Mouse (Mus musculus): ENCODE results near the gene Aim2.
A peak's percentile ranks its signal among the peaks of the same experiment; 100 is the strongest.

Aim2 gene

GRCm38 (mm10) chr1:173389901-173390401 lies 39.3 kb downstream of the Aim2 start:
- peak; percentile 58 for DNase-seq (ENCODE audit: low read depth, low spot score)

- no peak for DNase-seq (ENCODE audit: low read depth, low spot score)
These were observed 41.1 kb downstream of the Aim2 start for GRCm38 (mm10) chr1:173391754-173392153.

DNA sequence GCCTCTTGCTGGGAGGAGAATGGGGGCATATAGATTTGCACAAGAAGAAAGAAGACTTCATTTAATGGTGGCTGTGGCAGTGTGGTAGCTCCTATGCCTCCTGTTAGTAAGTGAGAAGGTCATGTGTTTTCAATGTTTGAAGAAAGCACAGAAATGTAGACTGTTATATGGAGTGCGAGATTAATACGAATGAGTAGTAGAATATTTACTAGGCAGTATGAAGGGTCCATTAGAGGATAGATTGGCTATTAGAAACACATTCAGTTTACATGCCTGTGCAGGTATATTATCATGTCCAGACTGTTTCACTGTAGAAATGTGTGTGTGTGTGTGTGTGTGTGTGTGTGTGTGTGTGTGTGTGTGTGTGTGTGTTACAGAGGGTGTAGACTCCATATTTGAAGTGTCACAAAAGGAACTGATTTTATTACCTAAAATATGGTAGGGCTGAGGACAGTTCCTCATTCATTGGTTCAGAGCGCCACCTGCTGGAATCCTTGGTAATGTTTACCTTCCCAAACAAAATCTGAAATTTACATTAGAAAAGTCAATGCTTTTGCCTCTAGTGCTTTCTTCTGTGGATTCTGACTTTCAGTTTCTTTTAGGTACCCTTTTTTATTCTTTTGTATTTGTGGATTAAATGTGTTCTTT lies 47.8 kb downstream of the Aim2 start:
- DNase-seq (ENCODE audit: low read depth, low spot score) = peak; percentile 63

DNA sequence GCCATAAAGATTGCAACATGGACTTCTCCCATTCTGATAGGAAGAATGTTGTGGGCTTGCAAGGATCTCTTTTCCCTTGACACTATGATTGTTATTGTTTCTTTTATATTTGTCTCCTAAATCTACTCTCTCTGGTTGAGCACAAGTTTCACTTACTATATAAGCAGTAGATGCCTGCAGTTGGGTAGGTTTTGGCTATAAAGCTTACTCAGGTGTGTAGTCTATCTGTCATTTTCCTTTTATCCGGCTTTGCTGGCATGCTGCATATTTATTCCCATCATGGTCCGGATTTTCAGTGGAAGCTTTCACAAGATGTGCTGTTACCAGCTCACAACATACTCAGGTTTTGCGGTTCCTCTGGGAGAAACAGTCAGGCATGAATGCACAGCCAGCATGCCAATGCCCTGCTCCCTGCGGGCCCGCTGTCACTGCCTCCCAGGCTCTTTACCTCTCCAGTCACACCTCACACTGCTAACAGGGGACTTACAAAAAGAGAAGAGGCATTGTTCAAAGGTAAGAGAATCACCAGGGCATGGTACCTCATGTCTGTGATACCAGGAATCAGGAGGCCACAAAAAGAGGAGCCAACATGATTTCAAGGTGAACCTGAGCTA lies 54.1 kb downstream of the Aim2 start:
- DNase-seq (ENCODE audit: low read depth, low spot score) = no peak

DNA sequence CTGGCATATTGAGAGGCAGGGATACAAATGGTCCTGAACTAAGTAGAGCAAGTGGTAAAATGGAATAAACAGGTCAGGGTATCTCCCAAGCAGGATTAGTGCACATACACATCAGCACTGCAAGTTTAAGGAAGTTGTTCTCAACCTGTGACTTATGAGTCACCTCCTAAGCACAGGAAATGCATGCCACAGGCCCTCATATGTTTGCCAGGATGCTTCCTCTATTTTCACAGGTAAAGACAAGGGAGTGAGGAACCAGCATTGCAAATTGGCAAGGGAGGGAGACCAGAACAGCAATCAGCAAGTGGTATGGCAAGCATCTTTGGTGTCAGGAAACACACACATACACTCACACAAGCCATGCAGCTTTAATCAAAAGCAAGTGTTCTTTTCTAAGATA lies 58.4 kb downstream of the Aim2 start:
- DNase-seq (ENCODE audit: low read depth, low spot score) = no peak

DNA sequence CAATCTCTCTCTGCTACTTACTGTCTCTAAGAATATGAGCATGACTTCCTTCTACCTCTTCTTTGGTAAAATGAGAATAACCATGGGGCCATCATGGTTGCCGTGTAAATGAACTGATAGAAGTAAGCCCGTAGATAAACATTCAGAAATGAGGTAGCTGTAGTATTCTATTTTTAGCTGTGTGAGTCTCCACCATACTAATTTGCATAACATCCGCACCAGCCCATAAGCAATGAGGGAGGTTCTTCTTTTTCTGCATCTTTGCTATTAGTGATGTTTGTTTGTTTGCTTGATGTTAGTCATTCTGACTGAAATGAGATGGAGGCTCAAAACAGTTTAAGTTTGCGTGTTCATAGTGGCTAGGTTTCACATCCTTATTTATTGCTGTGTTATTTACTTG lies 61.2 kb downstream of the Aim2 start:
- no peak for DNase-seq (ENCODE audit: low read depth, low spot score)

GRCm38 (mm10) chr1:173414631-173415030 lies 64.0 kb downstream of the Aim2 start:
- DNase-seq (ENCODE audit: low read depth, low spot score) = no peak

DNA sequence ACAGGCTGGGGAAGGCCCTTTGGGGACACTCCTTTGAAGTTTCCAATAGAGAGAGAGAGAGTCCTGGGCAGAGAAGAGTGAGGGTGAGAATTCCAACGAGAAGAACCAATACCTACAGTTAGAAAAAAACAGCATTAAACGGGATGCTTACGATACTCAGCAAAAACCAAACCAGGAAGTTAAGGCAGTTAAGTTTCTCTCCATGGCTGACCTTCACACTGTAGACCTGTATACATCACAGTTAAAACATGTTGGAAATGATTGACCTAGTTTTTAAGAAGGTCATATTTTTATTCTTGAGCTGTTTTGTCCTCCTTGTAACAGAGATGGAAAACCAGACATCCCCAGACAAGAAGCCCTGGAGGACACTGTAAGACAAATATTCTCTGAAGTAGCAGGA lies 67.8 kb downstream of the Aim2 start:
- no peak for DNase-seq (ENCODE audit: low read depth, low spot score)

- no peak for DNase-seq (ENCODE audit: low read depth, low spot score)
These were observed 68.4 kb downstream of the Aim2 start for GRCm38 (mm10) chr1:173418936-173419621.

DNA sequence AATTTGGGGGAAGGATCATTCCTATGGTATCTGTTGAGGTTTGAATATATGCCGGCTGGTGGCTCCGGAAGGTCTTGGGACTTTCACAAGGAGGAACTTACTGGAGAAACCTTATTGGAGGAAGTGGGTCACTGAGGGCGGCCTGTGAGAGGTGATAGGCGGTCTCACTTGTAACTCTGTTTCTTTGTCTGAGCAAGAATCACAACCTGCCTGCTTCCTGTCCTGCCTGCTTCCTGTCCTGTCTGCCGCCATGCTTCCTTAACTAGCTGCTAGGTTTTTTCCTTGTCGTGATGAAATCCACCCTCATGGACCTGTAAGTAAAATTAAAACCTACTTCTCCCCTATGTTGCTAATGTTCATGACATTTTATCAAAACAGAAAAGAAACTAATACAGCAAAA lies 69.7 kb downstream of the Aim2 start:
- DNase-seq (ENCODE audit: low read depth, low spot score) = no peak

GRCm38 (mm10) chr1:173426345-173426744 lies 75.7 kb downstream of the Aim2 start:
- DNase-seq (ENCODE audit: low read depth, low spot score) = no peak

DNA sequence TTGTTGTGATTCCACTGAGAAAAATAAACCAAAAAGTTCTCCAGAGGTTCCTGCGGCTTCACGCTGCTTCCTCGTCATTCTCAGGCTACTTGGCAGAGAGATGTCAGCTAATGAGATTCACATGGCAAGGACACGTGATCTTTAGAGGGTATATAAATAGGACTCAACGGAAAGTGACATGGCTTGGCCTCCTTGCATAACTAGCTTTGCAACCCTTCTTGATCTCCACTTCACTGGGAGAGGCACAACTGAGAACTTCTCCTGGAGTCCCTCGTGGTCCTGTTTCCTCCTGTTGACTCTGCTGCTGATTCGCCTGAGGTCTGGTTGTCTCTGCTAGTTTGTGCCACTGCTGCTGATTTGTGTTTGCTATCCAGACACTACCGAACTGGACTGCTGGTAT lies 76.7 kb downstream of the Aim2 start:
- no peak for DNase-seq (ENCODE audit: low read depth, low spot score)

DNA sequence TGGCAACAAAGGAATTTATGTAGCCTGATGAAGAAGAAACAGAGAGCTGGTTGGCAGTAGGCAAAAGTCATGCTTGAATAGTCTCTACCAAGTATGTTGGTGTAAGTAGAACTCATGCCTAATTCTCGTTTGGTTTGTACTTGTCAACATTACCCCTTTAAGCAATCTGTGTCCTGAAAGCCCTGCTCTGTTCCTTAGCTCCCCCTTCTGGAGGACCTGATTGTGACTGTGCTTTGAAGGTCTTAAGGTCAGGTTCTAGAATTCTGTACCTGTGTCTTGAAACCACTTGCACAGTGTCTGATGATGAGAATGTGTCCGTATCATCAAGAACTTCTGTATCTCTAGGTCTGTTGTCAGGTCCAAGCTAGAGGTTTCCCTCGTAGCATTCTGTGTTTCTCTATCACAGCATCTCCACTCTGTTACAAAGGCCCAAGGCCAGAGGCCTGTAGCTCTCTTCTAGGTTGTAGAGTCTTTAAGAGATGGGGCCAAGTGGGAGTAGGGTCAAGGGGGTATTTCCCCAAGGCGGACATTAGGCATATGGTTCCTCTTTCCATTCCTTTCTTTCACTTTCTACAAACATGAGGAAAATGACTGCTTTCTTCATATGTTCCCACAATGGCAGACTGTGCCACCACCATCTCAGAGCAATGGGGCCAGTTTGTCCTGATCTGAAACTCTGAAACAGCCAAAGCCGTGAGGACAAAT lies 79.5 kb downstream of the Aim2 start:
- DNase-seq (ENCODE audit: low read depth, low spot score) = no peak

- DNase-seq (ENCODE audit: low read depth, low spot score) = no peak
These were observed 81.7 kb downstream of the Aim2 start for GRCm38 (mm10) chr1:173432411-173432810.

- no peak for DNase-seq (ENCODE audit: low read depth, low spot score)
These were observed 86.7 kb downstream of the Aim2 start for GRCm38 (mm10) chr1:173437161-173437953.

GRCm38 (mm10) chr1:173440681-173441080 lies 90.0 kb downstream of the Aim2 start:
- no peak for DNase-seq (ENCODE audit: low read depth, low spot score)

DNA sequence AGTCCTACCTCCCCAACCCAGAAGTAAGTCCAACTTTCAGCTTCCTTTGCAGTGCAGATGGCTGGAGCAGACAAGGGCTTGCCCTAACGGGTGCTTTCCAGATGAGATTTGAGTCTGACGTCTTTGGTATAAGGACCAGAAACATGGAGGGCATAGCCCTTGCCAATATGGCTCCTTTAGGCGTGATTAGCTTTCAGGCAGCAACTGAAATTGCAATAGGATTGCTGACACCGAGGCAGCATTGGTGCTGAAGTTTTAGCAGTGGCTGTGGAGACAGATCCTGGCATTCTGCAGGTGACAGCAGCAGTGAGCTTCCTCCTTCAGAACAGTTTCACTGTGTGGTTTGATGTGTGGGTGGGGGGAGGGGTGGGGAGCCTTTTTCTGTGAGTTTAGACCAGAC lies 90.5 kb downstream of the Aim2 start:
- no peak for DNase-seq (ENCODE audit: low read depth, low spot score)

- no peak for DNase-seq (ENCODE audit: low read depth, low spot score)
These were observed 92.4 kb downstream of the Aim2 start for GRCm38 (mm10) chr1:173443061-173443460.

- DNase-seq (ENCODE audit: low read depth, low spot score) = no peak
These were observed 96.4 kb downstream of the Aim2 start for GRCm38 (mm10) chr1:173447067-173447466.

GRCm38 (mm10) chr1:173450621-173451020 lies 99.9 kb downstream of the Aim2 start:
- no peak for DNase-seq (ENCODE audit: low read depth, low spot score)

DNA sequence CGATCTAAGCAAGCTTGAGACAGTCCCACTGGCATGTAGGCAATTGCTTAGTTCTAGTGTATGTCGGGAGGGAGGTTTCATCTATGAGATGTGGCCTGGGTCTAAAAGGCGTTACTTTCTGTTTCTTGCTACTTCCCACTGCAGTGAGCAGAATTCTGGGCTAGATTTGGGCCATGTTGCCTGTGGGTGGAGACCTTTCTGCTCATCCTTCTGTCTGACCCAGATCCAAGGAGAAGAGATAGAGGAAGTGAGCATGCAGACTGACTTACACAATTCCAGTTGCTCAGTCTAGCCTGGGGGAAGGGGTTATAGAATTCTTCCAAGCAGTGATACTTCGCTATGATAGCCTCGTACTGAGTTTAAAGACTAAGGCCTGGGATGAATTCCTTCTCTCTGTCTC lies 101.0 kb downstream of the Aim2 start:
- no peak for DNase-seq (ENCODE audit: low read depth, low spot score)

Data from forelimb bud, embryonic 11.5 days (tissue).